Mouse (Mus musculus): ENCODE data around the gene Adh7. TPM values are rescaled to one million over a fixed set of nuclear protein-coding genes. Genes with fewer than 3 reads are reported as not detected.

Adh7 gene
- polyA plus RNA-seq, 1 experiment from 2014 or later = not detected

DNA sequence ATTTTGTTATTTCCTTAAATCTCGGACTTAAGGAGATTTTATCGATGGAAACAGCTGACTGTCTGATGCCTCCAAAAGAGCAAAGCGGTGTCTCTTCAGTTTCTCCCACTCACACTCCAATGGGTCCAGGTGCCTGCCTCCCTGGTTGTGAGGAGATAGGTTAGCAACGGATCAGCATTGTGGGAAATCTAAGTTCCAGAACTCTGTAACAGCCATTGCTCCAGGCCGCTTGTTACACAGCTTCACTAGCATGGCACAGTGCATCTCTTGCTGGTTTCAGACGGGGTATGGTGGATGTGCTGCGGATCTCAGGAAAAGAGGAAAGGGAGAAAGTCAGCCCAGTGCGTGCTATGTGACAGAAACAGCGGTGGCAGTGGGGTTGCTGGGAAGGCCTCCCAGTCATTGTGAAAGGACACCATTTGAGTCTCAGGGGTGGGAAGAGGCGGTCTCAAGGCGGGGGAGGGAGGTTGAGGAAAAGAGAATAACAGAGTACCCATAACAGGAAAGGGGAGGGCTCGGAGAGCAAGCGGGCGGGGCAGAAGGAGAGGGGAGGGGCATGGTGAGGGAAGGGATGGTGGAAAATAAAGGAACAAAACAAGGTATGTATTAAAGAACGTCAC lies 23.8 kb upstream of the Adh7 start, which contains the start of gene 4930579F01Rik:
Gene 4930579F01Rik (minus strand): TSS at position 143 of the 620 bp plus-strand sequence.
- no peaks in the 10 kb centered on the region for H3K27me3 ChIP-seq (ENCODE audit: control insufficient read depth, insufficient read depth, low read length)
- 74% methylated on average over 15 of the region's 15 CpGs for WGBS
- no peaks in the 10 kb centered on the region for H3K36me3 ChIP-seq (replicated peaks; ENCODE audit: control insufficient read depth, insufficient read depth, low read depth, low read length)
- no peak within 1 kb of the TSS for H3K9ac ChIP-seq (replicated peaks; ENCODE audit: low read length)
- no peak for DNase-seq (ENCODE audit: low spot score)
- no peak within 1 kb of the TSS for H3K27ac ChIP-seq (replicated peaks; ENCODE audit: low read depth, low read length)
- no peak within 1 kb of the TSS for H3K4me3 ChIP-seq (ENCODE audit: low read depth, low read length)
- no peaks in the 10 kb centered on the region for H3K9me3 ChIP-seq (replicated peaks; ENCODE audit: control insufficient read depth, low read length)
- no peak within 1 kb of the TSS for H3K4me2 ChIP-seq (ENCODE audit: low read depth, low read length)
- 0 out of 2 replicates have a peak, but pooled peaks cover 3% of the 10 kb centered on the region for H3K4me1 ChIP-seq (ENCODE audit: control insufficient read depth, insufficient read depth, low read length)
- ATAC-seq (replicated peaks; ENCODE audit: insufficient number of reproducible peaks, low FRiP score, low TSS enrichment, low read depth) = no peak

DNA sequence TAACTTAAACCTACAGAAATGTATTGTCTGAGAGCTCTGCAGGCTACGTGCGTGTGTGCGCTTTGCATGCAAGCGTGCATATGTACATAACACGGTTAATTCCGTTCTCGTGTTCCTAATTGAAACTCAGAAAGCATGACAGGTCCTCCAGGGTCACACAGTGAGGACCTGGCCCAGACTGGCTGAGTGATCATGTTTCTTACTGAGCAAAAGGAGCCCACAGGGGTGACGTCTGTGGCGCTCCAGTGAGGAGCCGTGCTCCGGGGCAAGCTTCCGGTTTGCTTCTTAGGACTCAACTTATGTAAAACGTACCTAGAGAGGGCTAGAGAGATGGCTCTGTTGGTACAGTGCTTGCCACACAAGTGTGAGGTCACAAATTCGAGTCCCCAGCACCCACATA lies 20.5 kb upstream of the Adh7 start:
- WGBS = 68% methylated on average over 14 of the region's 14 CpGs
- peak; percentile 1 for DNase-seq (ENCODE audit: low spot score)
- no peaks in the 10 kb centered on the region for H3K9me3 ChIP-seq (replicated peaks; ENCODE audit: control insufficient read depth, low read length)
- H3K4me1 ChIP-seq (ENCODE audit: control insufficient read depth, insufficient read depth, low read length) = 0 out of 2 replicates have a peak, but pooled peaks cover 3% of the 10 kb centered on the region
- no peak; the same call in 1 of the 2 replicates for ATAC-seq (replicated peaks; ENCODE audit: insufficient number of reproducible peaks, low FRiP score, low TSS enrichment, low read depth)
- no peak overlapping the region for H3K4me3 ChIP-seq (ENCODE audit: low read depth, low read length)
- no peak overlapping the region for H3K9ac ChIP-seq (replicated peaks; ENCODE audit: low read length)
- no peak overlapping the region for H3K27ac ChIP-seq (replicated peaks; ENCODE audit: low read depth, low read length)
- H3K27me3 ChIP-seq (ENCODE audit: control insufficient read depth, insufficient read depth, low read length) = no peaks in the 10 kb centered on the region
- H3K4me2 ChIP-seq (ENCODE audit: low read depth, low read length) = no peak overlapping the region
- H3K36me3 ChIP-seq (replicated peaks; ENCODE audit: control insufficient read depth, insufficient read depth, low read depth, low read length) = no peaks in the 10 kb centered on the region

DNA sequence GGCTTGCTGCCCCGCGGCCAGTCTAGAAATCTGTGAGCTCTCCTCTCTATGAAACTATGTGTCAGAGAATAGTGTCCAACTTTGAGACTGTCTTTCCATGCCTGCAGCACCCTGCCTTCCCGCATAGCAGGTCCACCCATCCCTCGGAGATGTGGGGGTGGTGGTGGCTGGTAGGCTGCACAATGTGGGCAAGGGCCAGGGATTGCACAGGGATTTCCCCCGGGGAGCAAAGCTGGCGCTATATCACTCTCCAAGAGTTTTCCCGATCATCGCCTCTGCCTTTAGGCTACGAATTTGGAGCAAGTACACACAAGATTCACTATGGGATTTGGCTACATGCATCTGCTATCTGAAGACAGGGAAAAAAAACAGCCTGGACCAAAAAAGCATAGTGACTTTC lies 20.0 kb upstream of the Adh7 start:
- Histone ChIP-seq H3K36me3 (replicated peaks; ENCODE audit: control insufficient read depth, insufficient read depth, low read depth, low read length) (no peaks in the 10 kb centered on the region), H3K4me2 (ENCODE audit: low read depth, low read length) (no peak overlapping the region), H3K9ac (replicated peaks; ENCODE audit: low read length) (no peak overlapping the region), H3K27me3 (ENCODE audit: control insufficient read depth, insufficient read depth, low read length) (no peaks in the 10 kb centered on the region), H3K4me3 (ENCODE audit: low read depth, low read length) (no peak overlapping the region), H3K4me1 (ENCODE audit: control insufficient read depth, insufficient read depth, low read length) (0 out of 2 replicates have a peak, but pooled peaks cover 3% of the 10 kb centered on the region), H3K9me3 (replicated peaks; ENCODE audit: control insufficient read depth, low read length) (no peaks in the 10 kb centered on the region), H3K27ac (replicated peaks; ENCODE audit: low read depth, low read length) (no peak overlapping the region)
- DNase-seq (ENCODE audit: low spot score) (no peak), ATAC-seq (replicated peaks; ENCODE audit: insufficient number of reproducible peaks, low FRiP score, low TSS enrichment, low read depth) (no peak)
- 64% methylated on average over 9 of the region's 9 CpGs for WGBS

DNA sequence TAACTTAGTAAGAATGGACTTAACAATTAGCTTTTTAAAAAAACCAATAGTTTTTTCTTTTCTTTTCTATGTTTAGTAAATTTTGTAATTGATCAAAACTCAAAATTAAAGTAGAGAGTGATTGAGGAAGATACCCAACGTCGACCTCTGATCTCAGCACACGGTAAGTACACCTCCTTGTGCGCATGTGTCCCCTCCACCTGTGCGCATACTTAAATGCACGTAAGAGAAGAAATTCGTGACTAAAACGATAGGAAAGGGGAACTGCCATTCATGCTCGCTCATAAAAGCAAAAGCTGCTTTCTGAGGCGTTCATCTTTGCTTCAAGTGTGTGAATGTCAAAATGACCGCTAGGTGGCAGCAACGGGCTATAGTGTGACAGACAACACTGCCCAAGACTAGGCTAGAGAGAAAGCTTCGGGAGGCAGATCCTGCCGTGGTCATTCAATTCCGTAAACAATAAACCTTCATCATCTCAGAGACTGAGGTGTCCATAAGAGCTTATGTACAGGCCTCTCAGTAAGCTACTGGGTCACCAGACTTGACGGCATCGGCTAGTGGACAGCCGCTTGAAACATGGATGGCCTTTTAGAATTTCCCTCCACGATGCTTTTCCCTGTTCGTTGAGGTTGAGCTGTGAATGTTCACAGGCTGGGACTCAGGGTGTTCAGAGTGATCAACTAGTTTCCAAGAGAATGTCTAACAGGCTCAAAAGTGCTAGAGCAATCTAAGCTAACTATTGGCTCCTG lies 19.4 kb upstream of the Adh7 start:
- 0 out of 2 replicates have a peak, but pooled peaks cover 3% of the 10 kb centered on the region for H3K4me1 ChIP-seq (ENCODE audit: control insufficient read depth, insufficient read depth, low read length)
- H3K27me3 ChIP-seq (ENCODE audit: control insufficient read depth, insufficient read depth, low read length) = no peaks in the 10 kb centered on the region
- H3K4me2 ChIP-seq (ENCODE audit: low read depth, low read length) = peak overlapping the region; percentile 29; the same call in 1 of the 2 replicates
- H3K4me3 ChIP-seq (ENCODE audit: low read depth, low read length) = no peak overlapping the region
- DNase-seq (ENCODE audit: low spot score) = peak; percentile 97
- H3K27ac ChIP-seq (replicated peaks; ENCODE audit: low read depth, low read length) = no peak overlapping the region
- H3K36me3 ChIP-seq (replicated peaks; ENCODE audit: control insufficient read depth, insufficient read depth, low read depth, low read length) = no peaks in the 10 kb centered on the region
- peak; percentile 79 for ATAC-seq (replicated peaks; ENCODE audit: insufficient number of reproducible peaks, low FRiP score, low TSS enrichment, low read depth)
- 29% methylated on average over 20 of the region's 20 CpGs for whole genome bisulfite sequencing
- no peak overlapping the region; the same call in 1 of the 2 replicates for H3K9ac ChIP-seq (replicated peaks; ENCODE audit: low read length)
- H3K9me3 ChIP-seq (replicated peaks; ENCODE audit: control insufficient read depth, low read length) = no peaks in the 10 kb centered on the region

DNA sequence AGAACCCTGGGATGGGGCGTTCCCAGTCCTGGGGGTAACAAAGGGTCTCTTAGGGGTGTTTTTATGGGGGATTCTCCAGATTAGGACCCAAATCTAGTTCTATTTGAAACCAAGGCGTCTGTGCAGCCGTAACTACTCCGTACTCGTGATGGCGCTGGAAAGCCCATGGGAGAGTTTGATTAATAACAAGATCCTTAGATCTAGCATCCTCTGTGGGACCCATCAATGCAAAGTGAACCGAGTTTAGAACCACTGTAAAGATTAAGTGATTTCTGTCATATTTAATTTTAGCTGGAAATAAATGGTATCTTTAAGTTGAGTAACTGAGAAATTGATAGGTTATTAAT lies 18.9 kb upstream of the Adh7 start:
- Histone ChIP-seq H3K27me3 (ENCODE audit: control insufficient read depth, insufficient read depth, low read length) (no peaks in the 10 kb centered on the region), H3K4me3 (ENCODE audit: low read depth, low read length) (no peak overlapping the region), H3K9ac (replicated peaks; ENCODE audit: low read length) (no peak overlapping the region), H3K4me1 (ENCODE audit: control insufficient read depth, insufficient read depth, low read length) (0 out of 2 replicates have a peak, but pooled peaks cover 3% of the 10 kb centered on the region), H3K4me2 (ENCODE audit: low read depth, low read length) (no peak overlapping the region), H3K9me3 (replicated peaks; ENCODE audit: control insufficient read depth, low read length) (no peaks in the 10 kb centered on the region), H3K27ac (replicated peaks; ENCODE audit: low read depth, low read length) (no peak overlapping the region), H3K36me3 (replicated peaks; ENCODE audit: control insufficient read depth, insufficient read depth, low read depth, low read length) (no peaks in the 10 kb centered on the region)
- ATAC-seq (replicated peaks; ENCODE audit: insufficient number of reproducible peaks, low FRiP score, low TSS enrichment, low read depth) = 0 out of 2 replicates have a peak, but pooled peaks have one; percentile 48
- DNase-seq (ENCODE audit: low spot score) = no peak
- 83% methylated on average over 7 of the region's 7 CpGs for WGBS

DNA sequence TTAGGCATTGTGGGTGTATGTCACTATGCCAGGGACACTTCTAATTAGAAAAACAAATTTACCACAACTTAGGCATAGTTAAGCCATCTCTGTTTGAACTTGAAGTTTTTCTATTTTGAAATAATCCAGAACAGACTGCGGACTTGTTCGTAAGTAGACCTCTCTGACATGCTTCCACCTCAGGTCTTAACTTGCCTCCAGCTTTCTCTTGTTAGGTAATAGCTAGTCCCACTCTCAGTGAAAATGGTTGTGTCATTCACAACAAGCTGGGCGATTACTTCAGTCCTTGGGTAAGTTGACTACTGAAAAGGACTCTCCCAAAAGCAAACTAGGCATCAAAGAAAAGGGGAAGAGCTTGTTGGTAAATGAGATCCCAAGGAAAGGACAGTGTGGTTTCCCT lies 8.7 kb upstream of the Adh7 start:
- Histone ChIP-seq H3K4me2 (ENCODE audit: low read depth, low read length) (no peak overlapping the region), H3K4me1 (ENCODE audit: control insufficient read depth, insufficient read depth, low read length) (no peaks in the 10 kb centered on the region), H3K4me3 (ENCODE audit: low read depth, low read length) (no peak overlapping the region), H3K9ac (replicated peaks; ENCODE audit: low read length) (no peak overlapping the region), H3K9me3 (replicated peaks; ENCODE audit: control insufficient read depth, low read length) (no peaks in the 10 kb centered on the region), H3K36me3 (replicated peaks; ENCODE audit: control insufficient read depth, insufficient read depth, low read depth, low read length) (no peaks in the 10 kb centered on the region), H3K27me3 (ENCODE audit: control insufficient read depth, insufficient read depth, low read length) (no peaks in the 10 kb centered on the region), H3K27ac (replicated peaks; ENCODE audit: low read depth, low read length) (no peak overlapping the region)
- no peak for ATAC-seq (replicated peaks; ENCODE audit: insufficient number of reproducible peaks, low FRiP score, low TSS enrichment, low read depth)
- no peak for DNase-seq (ENCODE audit: low spot score)
- 91% methylated on average over 3 of the region's 3 CpGs for WGBS

DNA sequence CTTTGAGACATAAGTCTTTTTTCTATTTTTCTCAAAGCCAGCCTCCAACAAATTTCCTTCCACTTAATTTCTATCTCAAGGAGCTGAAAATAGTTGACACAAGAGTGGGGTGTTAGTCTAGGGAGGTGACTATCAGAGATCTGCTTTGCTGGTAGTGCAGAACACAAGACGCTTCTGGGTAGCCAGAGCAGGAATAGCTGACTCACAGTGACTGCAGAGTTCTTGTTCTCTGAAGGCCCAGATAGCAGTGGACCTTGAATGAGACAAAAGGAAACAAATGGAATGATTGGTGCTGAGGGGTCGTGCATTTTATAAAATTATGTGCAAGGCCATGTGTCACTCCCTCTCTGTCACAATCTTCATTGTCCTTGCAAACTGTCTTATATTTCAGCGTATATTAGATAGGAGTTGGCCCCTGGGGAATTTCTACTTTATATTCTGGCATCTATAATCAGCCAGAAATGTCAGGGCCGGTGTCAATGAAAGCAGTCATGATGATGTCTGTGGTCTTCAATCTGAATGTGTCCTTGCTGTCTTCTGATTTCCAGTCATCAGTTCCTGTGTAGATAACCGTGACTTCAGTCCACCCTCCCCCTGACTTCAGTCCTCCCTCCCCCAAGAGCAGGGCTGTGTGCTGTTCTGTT lies 7.0 kb upstream of the Adh7 start:
- ATAC-seq (replicated peaks; ENCODE audit: insufficient number of reproducible peaks, low FRiP score, low TSS enrichment, low read depth) (no peak), DNase-seq (ENCODE audit: low spot score) (no peak)
- Histone ChIP-seq H3K4me3 (ENCODE audit: low read depth, low read length) (no peak overlapping the region), H3K27ac (replicated peaks; ENCODE audit: low read depth, low read length) (no peak overlapping the region), H3K27me3 (ENCODE audit: control insufficient read depth, insufficient read depth, low read length) (no peaks in the 10 kb centered on the region), H3K4me2 (ENCODE audit: low read depth, low read length) (no peak overlapping the region), H3K36me3 (replicated peaks; ENCODE audit: control insufficient read depth, insufficient read depth, low read depth, low read length) (no peaks in the 10 kb centered on the region), H3K4me1 (ENCODE audit: control insufficient read depth, insufficient read depth, low read length) (no peaks in the 10 kb centered on the region; the same call in 1 of the 2 replicates), H3K9me3 (replicated peaks; ENCODE audit: control insufficient read depth, low read length) (no peaks in the 10 kb centered on the region), H3K9ac (replicated peaks; ENCODE audit: low read length) (no peak overlapping the region)
- WGBS = 81% methylated on average over 5 of the region's 5 CpGs
